Mouse (Mus musculus) spleen, postnatal 10 days (tissue): ENCODE results near the gene L3mbtl4.

Experiments used
- DNase-seq, 2 experiments: peaks; one replicate each; pipeline ENCODE4 v3.0.0; 2021 to 2022; ENCODE audit warnings: low spot score in 2 of 2

Gene L3mbtl4

DNA sequence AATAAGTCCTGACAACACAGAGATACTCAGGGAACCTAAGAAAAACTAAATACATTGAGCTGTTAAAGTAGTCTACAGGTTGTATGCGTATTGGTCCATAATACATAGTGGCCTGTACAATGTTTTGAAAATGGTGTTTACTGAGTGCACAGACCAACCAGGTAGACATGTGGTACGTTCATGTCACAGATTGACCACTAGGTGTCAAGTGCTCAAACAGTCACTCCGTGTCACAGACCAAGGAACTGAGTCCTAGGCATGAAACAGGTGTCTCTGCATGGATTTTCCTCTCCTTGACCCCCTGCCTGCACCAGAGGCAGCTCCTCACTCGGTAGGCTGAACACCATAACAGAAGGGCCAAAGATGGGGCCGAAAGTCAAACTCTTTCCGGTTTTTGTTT is 366.6 kb downstream of the L3mbtl4 start:
- DNase-seq, result no peak

GRCm38 (mm10) chr17:68642521-68643088 is 369.0 kb downstream of the L3mbtl4 start:
- DNase-seq, result no peak

- no peak for DNase-seq
Measured at GRCm38 (mm10) chr17:68666528-68666927, 392.9 kb downstream of the L3mbtl4 start.

GRCm38 (mm10) chr17:68672088-68672504 is 398.5 kb downstream of the L3mbtl4 start:
- no peak for DNase-seq

DNA sequence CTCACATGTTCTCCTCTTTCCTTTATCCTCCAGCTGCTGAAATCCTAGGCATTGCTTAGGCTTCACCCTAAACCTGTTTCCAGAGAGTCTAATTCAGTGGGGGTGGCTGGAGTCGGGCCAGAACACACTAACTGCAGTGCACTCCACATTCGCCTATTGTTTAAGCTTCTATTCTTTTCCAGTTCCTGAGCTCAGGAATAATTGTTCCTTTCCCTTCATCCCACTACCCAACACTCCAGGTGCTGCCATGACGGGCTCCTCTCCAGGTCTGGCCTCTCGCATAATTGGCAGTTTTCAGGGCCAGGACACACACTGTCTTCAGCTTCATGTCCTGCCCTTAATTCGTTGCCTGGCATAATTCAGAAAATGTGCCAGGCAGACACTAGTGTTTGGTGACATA is 437.1 kb downstream of the L3mbtl4 start:
- no peak for DNase-seq

GRCm38 (mm10) chr17:68711350-68711749 is 437.8 kb downstream of the L3mbtl4 start:
- DNase-seq, result no peak

DNA sequence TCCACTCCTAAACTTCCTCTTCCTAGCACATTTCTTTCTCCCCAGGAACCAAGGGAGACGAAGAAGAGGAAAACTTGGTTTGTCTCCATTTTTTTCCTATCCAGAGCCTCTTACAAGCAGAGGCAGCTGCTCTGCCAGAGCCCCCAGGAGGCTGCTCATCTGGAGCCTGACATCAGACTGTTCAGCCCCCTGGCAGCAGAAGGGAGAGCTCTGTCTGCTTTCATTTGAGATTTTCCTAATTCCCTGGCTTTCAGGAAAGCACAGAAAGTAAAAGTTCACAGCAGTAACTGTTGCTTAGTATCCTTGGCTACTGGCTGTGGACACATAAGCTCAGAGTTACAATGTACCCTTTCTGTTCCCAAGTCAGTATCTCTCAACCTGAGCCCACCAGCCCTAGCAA is 474.7 kb downstream of the L3mbtl4 start:
- no peak for DNase-seq

DNA sequence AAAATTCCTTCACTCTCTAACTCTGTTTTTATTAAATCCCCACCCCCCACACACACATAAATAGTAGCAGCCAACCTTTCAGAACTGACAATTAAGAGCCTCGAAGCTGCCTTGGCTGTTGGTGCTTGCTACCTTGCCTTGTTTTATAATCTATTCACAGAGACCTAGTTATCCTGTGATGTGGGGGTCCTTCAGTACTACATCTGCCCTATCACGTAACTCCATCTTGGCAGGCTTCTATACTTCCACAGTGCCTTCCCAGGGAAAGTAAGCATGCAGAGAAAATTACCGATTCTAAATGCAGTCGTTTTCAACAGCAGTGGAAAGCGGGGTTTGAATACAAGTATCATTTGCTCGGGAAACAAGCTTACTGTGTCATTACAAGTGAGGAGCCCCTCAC is 476.9 kb downstream of the L3mbtl4 start:
- no peak for DNase-seq

DNA sequence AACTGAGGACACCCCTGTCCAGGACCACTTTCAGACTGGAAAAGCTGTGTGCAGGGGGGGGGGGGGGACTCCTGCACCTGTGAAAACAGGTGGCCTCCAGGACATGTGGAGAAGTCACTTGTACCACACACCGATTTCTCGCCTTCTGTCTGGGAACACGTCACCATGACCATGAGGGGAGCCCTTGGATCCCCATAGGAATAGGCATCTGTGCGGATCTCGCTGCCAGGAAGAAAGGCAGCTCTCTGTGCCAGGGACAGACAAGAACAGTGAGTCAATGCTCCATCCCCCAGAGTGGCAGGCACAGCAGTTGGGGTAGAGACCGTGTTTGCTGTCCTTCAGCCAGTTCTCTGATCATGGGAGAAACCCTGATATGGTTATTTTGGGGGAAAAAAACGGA is 479.5 kb downstream of the L3mbtl4 start:
- DNase-seq, result no peak

DNA sequence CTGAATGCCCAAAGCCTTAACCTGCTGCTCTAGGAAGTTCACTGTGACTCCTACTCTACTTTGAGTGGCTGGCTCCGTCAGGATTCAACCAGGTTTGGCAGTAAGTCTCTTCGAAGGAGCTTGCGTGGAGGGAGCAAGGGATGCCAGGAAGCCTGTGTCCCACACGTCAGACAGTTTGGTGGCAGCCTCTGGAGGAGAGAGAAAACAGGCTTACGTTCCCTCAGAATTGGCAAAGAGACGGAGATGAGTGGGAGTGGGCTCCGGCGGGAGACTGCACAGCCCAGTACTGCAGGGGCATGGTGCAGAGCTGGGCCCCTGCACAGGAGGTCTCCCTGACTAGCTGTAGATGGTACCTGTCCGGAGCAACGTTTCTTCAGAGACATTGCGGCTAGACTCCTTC is 481.2 kb downstream of the L3mbtl4 start:
- no peak for DNase-seq

GRCm38 (mm10) chr17:68758428-68758827 is 484.8 kb downstream of the L3mbtl4 start:
- DNase-seq, result no peak

- no peak for DNase-seq
Measured at GRCm38 (mm10) chr17:68758936-68759335, 485.3 kb downstream of the L3mbtl4 start.

DNA sequence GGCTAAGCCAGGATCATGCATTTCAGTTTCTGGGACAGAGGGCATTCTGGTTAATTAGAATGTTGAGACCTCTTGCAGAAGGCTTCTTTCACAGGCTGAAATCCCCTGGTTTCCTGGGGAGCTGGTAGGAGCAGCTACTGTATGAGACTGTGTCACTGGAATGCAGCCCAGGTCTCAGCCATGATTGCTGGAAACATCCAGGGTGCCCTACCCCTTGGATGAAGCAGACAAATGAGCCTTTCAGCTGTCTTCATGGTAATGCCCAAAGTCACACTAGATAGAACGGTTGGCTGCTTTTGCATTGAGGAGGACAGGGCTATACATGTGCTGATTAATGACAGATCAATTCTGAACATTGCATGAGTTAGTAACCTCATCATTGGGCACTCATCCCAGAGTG is 486.4 kb downstream of the L3mbtl4 start:
- no peak for DNase-seq

GRCm38 (mm10) chr17:68764329-68764880 is 490.8 kb downstream of the L3mbtl4 start:
- DNase-seq, result no peak

DNA sequence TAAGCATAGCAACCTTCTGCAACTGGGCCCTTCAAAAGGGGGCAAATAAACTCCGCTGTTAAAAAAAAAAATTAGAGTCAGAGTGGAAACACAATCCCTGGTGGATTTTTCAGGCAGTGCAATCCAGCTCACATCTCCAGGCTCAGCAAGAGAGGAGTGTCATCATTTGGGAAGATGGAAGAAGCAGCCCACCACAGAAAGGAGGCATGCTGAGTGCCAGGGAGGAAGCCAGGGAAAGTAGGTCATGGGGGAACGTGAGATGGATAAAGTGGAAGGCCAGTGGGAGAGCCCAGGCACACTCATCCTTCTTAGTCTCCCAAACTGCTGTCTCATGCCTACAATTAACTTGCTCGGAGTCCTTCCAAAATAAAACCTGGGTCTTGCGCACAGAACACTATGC is 496.0 kb downstream of the L3mbtl4 start:
- DNase-seq, result no peak

GRCm38 (mm10) chr17:68771046-68771750 is 497.6 kb downstream of the L3mbtl4 start:
- no peak for DNase-seq

DNA sequence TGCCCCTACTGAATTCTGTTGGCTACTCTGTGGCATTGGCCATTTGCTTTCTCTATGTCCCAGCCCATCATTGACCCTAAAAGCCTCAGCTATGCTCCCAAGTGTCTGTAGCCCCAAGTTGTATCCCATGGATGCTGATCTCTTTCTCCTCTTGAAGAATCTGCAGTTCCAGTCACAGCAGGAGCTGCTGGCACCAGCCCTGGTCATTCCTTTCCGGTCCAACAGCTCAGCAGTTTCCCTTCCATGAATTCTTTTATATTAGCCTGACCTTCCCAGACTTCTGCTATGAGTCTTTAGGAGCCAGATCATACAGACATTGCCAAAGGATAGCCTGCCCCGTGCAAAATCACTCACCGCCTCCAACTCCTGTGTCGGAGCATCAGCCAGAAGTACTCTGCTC is 520.1 kb downstream of the L3mbtl4 start:
- no peak for DNase-seq

DNA sequence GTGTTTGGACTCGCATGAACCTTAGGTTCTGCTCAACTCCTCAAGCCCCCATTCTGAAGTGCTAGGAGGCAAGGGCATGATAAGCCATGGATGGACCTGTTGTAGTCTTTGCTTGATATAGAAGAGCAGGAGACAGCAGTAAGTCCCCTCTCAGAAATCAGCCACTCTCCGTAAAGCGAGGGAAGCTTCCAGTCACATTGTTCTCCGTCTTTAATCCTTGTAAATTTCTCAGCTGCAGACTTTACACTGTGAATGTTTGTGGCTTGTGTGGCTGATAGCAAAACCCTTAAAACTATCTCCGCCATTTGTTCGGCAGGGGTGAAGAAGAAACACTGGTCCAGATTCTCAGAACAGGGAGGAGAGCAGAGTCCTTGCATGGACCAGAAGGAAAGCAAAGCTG is 552.7 kb downstream of the L3mbtl4 start, which contains the start of gene Tmem200c:
Gene Tmem200c (plus strand): TSS at position 301 of the 400 bp plus-strand sequence.
- no peak for DNase-seq
